In the genomic region with DNA sequence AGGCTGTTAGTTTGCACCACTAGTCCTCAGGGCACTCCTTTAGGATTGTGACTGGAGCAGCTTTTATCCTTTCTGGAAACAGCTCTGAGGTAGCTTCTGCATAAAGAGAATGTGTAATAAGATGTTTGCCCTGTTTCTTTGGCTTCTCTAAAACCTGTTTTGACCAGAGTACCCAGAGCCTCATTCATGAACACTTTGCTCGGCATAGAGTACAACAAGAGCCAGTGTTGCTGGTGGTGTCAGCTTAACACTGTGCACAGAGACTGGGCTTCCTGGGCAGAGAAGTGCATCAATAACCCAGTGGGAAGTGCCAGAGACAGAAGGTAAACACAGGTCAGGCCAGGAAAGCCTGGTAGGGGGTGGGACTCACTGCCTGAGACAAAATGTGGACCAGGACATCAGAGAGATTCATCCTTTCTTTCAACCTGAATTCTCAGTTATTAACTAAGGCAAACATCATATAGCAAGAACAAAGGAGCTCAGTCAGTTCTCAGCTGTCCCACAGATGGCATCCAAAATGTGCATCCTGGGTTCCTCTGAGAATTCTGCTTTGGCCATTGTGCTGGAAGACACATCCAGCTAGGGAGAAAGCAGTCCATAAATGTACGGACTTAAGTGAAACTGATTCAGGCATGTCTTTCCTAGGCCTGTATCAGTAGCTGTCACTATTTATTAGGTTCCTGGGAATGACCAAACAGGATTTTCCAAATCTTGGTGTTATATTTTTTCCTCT, we compare ENCODE assay signal across 14 mouse cellular contexts.
DNase-seq lines count a peak whose midpoint lies in the region; ATAC-seq and TF ChIP-seq lines count a peak whose summit lies in the region.
"Had no signal": no experiment of that assay in that cellular context is flagged by ENCODE, and none has a peak within 500 bp of the region (broad histone marks: within the 10 kb centered on the region; RNA-seq: fewer than 3 reads in every experiment).

No protein-coding gene starts in this region.

- no peak overlapping the region for H3K27ac ChIP-seq in cerebellum, adult 2 months (ENCODE audit: insufficient read depth, low read length)
- H3K27ac ChIP-seq in hindbrain, embryonic 12.5 days = peak overlapping the region; percentile 60; the same call in 1 of the 2 replicates
- H3K27ac ChIP-seq in midbrain, embryonic 15.5 days = no peak overlapping the region

- intact Hi-C loops in left cerebral cortex, postnatal 25 days (cut with DNase I) = no loop called here

- no peaks in the 10 kb centered on the region for H3K27me3 ChIP-seq in cerebellum, adult 2 months (ENCODE audit: control insufficient read depth, insufficient read depth, low read length)
- H3K27me3 ChIP-seq in hindbrain, embryonic 12.5 days = no peaks in the 10 kb centered on the region
- H3K27me3 ChIP-seq in midbrain, embryonic 15.5 days (replicated peaks) = no peaks in the 10 kb centered on the region

- ATAC-seq in hindbrain, embryonic 12.5 days (ENCODE audit: low FRiP score) = peak; percentile 78
- peak; percentile 83 for ATAC-seq in midbrain, embryonic 15.5 days (replicated peaks)
- ATAC-seq: activated CD4-positive, CD25-positive, alpha-beta regulatory T cell, adult 4 months; lung, postnatal 0 days had no signal

- 19% methylated on average over 2 of the region's 2 CpGs for WGBS in cerebellum, adult 2 months
- WGBS in hindbrain, embryonic 12.5 days = 25% methylated on average over 2 of the region's 2 CpGs
- WGBS in midbrain, embryonic 15.5 days = 34% methylated on average over 2 of the region's 2 CpGs

- DNase-seq in cerebellum, adult 2 months = peak; percentile 7 to 17
- DNase-seq in cerebellum, adult 9-11 months = no peak
- DNase-seq in Muller cell, postnatal 12 days (ENCODE audit: inconsistent ontology term) = peak; percentile 49
- no peak for DNase-seq in lung, postnatal 14 days
- DNase-seq in yolk sac, embryonic 10.5 days (ENCODE audit: low spot score) = no peak
- no peak for DNase-seq in left cerebral cortex, postnatal 25 days (ENCODE audit: low spot score in 2 of 2)
- DNase-seq: heart, adult 11 months; kidney, postnatal 14 days; liver; thymus, adult 18-20 months had no signal

- no peak for TF ChIP-seq POLR2A in cerebellum, adult 2 months (IDR thresholded peaks at IDR 0.05; ENCODE audit: borderline replicate concordance, insufficient read depth, low read length)

- no peak overlapping the region for H3K4me3 ChIP-seq in cerebellum, adult 2 months (replicated peaks; ENCODE audit: insufficient read depth, low read depth, low read length)
- H3K4me3 ChIP-seq in hindbrain, embryonic 12.5 days = no peak overlapping the region
- no peak overlapping the region for H3K4me3 ChIP-seq in midbrain, embryonic 15.5 days

- H3K4me2 ChIP-seq in hindbrain, embryonic 12.5 days (replicated peaks) = no peak overlapping the region
- no peak overlapping the region for H3K4me2 ChIP-seq in midbrain, embryonic 15.5 days

- no peaks in the 10 kb centered on the region for H3K9me3 ChIP-seq in hindbrain, embryonic 12.5 days (replicated peaks)
- H3K9me3 ChIP-seq in midbrain, embryonic 15.5 days = no peaks in the 10 kb centered on the region

- no peak for TF ChIP-seq CTCF in cerebellum, adult 2 months (IDR thresholded peaks at IDR 0.05; ENCODE audit: borderline replicate concordance, insufficient read depth, low read depth, low read length)

- H3K36me3 ChIP-seq in hindbrain, embryonic 12.5 days = no peaks in the 10 kb centered on the region
- no peaks in the 10 kb centered on the region for H3K36me3 ChIP-seq in midbrain, embryonic 15.5 days (replicated peaks)

- no peaks in the 10 kb centered on the region; the same call in 1 of the 2 replicates for H3K4me1 ChIP-seq in cerebellum, adult 2 months (ENCODE audit: control insufficient read depth, insufficient read depth, low read length)
- H3K4me1 ChIP-seq in hindbrain, embryonic 12.5 days = peaks cover 6% of the 10 kb centered on the region
- peaks cover 4% of the 10 kb centered on the region; the same call in 1 of the 2 replicates for H3K4me1 ChIP-seq in midbrain, embryonic 15.5 days

- no peak overlapping the region for H3K9ac ChIP-seq in hindbrain, embryonic 12.5 days
- no peak overlapping the region for H3K9ac ChIP-seq in midbrain, embryonic 15.5 days

Comparison
In these comparisons a context has a peak if more than half of its experiments do, and no peak if none do; other contexts are left out.
1. DNase-seq: peak in cerebellum, adult 2 months (2 of 2) and Muller cell, postnatal 12 days (single experiment); none in cerebellum, adult 9-11 months (single experiment), lung, postnatal 14 days (single experiment), yolk sac, embryonic 10.5 days (single experiment) and left cerebral cortex, postnatal 25 days (0 of 2).